Mouse (Mus musculus) erythroblast, embryonic 14.5 days (primary cell): ENCODE measurements around the gene Dmxl2.

ENCODE experiments used
- GATA1 ChIP-seq: IDR thresholded peaks from 2 replicates; pipeline ENCODE4 v1.6.1; 2012; ENCODE audit warnings: low read length, inconsistent platforms, mixed read lengths
- TAL1 ChIP-seq: IDR thresholded peaks from 3 replicates; pipeline ENCODE4 v1.6.1; 2012; ENCODE audit warnings: low read length, inconsistent platforms, mixed read lengths

DNA sequence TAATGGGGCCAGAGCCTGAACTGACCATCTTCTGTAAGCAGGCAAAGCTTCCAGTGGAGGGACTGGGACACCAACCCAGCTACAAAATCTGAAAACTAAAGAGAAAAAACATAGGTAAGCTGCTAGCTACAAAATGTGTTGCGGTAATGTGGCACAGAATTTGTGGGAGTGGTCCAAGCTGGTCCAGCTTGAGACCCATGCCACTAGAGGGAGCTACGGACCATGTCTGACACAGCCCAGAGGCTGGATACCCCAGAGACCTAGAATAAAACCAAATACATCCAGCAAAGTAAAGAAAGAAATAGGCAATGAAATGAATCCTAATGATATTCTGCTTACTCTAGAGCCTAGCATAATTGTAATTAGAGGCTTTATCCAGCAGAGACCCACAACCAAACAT is 63.2 kb downstream of the Dmxl2 start:
- no peak for TF ChIP-seq GATA1
- no peak for TF ChIP-seq TAL1
